Mouse (Mus musculus): Measurements from ENCODE around the gene Gm9913. TPM values are rescaled to one million over a fixed set of nuclear protein-coding genes. Genes with fewer than 3 reads are reported as not detected.

The Gm9913 gene
- polyA plus RNA-seq, 2 experiments, result 0.19 to 0.40 TPM

DNA sequence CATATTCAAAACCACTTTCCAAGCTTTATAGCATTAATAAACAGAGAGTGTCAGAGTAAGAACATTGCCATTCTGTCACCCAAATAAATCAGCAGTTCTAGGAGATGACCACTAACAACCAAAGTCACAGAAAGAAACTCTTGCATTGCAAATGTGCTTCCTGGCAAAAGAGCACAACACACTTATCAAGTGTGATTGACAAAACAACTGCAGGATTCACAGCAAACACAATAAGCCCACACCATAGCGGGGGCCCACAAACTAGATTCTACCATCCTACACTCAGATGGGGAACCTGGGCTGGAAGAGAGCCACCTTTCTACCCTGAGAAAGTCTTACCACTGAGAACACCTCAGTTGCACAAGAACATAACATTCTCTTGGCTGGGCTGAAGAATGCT lies 14.9 kb upstream of the Gm9913 start:
- H3K4me1 ChIP-seq (ENCODE audit: control insufficient read depth, insufficient read depth, low read length), result peaks cover 11% of the 10 kb centered on the region
- H3K27ac ChIP-seq (replicated peaks; ENCODE audit: low read depth, low read length), result no peak overlapping the region
- no peak overlapping the region for H3K4me3 ChIP-seq (replicated peaks; ENCODE audit: low read length)
- ATAC-seq (ENCODE audit: low FRiP score, low read depth) (no peak), DNase-seq (ENCODE audit: low spot score) (no peak)
- peaks cover 12% of the 10 kb centered on the region; the same call in 1 of the 2 replicates for H3K27me3 ChIP-seq (ENCODE audit: control insufficient read depth, insufficient read depth, low read length)
- WGBS, result 100% methylated on average over 1 of the region's 1 CpGs
- H3K9ac ChIP-seq (ENCODE audit: low read depth, low read length, severe bottlenecking), result no peak overlapping the region
- peaks cover 6% of the 10 kb centered on the region; the same call in 1 of the 2 replicates for H3K36me3 ChIP-seq (ENCODE audit: control insufficient read depth, insufficient read depth, low read length)
- no peak for TF ChIP-seq POLR2A (IDR thresholded peaks at IDR 0.05; ENCODE audit: borderline replicate concordance, extremely low read depth, insufficient read depth, insufficient read length)
- no peaks in the 10 kb centered on the region for H3K9me3 ChIP-seq (ENCODE audit: control insufficient read depth, low read length)
- no peak overlapping the region for H3K4me2 ChIP-seq (replicated peaks; ENCODE audit: low read depth, low read length, severe bottlenecking)

DNA sequence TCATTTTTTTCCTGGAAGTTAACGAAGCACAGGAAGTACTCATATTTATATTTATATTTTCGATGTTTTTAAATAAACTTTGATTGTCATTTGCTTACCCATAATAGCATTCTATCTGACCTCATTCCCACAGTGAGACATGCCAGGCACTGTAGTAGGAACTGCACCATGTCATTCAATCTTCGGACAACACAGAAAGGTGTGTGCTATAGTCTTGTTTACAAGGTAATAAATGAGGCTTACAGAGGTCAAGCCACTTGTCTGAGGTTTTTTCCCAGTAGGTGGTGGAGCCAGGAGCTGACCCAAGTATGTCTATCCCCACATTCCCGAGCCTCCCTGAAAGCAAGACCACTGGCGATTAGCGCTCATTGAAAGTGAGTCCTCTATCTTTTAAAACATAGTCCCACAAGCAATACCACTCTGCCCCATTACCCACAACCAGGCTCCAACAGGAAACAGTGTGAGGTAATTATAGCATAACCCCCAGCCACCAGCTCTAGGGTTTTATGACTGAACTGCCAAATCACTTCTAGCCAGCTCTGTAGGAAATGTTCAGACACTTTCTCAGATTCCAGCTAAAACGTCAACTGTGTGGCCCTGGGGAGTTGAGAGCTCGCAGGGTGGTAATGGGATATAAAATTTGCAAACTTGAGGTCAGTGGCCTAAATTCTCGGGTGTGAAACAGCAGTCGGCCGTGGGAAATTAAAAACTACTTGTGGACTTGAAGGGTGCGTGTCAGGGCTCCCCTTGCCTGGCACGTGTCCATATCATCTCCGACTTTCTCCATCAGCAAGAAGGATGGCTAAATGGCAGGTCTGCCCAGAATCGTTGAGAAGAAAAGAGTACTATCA lies 12.6 kb upstream of the Gm9913 start:
- peak; percentile 66; the same call in 1 of the 2 replicates for ATAC-seq (ENCODE audit: low FRiP score, low read depth)
- peak; percentile 32 for DNase-seq (ENCODE audit: low spot score)

DNA sequence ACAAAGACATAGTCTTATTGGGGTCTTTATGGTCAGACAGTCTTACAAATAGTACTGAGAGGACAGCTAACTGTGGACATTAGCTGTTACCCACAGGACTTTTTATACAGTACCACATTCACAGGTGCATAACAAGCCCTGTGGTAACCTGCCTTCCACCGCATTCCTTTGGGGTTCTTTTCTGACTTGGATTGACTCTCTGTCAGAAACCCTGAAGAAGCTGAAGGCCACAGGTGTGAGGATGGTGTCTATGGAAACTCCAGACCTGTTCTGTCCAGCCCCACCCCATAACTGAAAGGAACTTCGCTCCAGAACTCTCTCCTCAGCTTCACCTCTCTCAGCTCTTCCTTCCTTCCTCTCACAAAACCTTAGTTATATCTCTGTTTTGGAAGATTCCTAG lies 10.6 kb upstream of the Gm9913 start:
- DNase-seq (ENCODE audit: low spot score) (no peak), ATAC-seq (ENCODE audit: low FRiP score, low read depth) (no peak)
- Histone ChIP-seq H3K36me3 (ENCODE audit: control insufficient read depth, insufficient read depth, low read length) (peaks cover 27% of the 10 kb centered on the region), H3K9me3 (ENCODE audit: control insufficient read depth, low read length) (no peaks in the 10 kb centered on the region), H3K4me1 (ENCODE audit: control insufficient read depth, insufficient read depth, low read length) (peaks cover 11% of the 10 kb centered on the region), H3K27ac (replicated peaks; ENCODE audit: low read depth, low read length) (no peak overlapping the region), H3K4me3 (replicated peaks; ENCODE audit: low read length) (no peak overlapping the region), H3K27me3 (ENCODE audit: control insufficient read depth, insufficient read depth, low read length) (peaks cover 12% of the 10 kb centered on the region; the same call in 1 of the 2 replicates), H3K4me2 (replicated peaks; ENCODE audit: low read depth, low read length, severe bottlenecking) (no peak overlapping the region), H3K9ac (ENCODE audit: low read depth, low read length, severe bottlenecking) (no peak overlapping the region)
- 95% methylated on average over 2 of the region's 2 CpGs for WGBS
- no peak for TF ChIP-seq POLR2A (IDR thresholded peaks at IDR 0.05; ENCODE audit: borderline replicate concordance, extremely low read depth, insufficient read depth, insufficient read length)

More for the DNA sequence above, 12.6 kb upstream of the Gm9913 start:
- peaks cover 12% of the 10 kb centered on the region; the same call in 1 of the 2 replicates for H3K27me3 ChIP-seq (ENCODE audit: control insufficient read depth, insufficient read depth, low read length)
- peaks cover 11% of the 10 kb centered on the region for H3K4me1 ChIP-seq (ENCODE audit: control insufficient read depth, insufficient read depth, low read length)
- no peak for TF ChIP-seq POLR2A (IDR thresholded peaks at IDR 0.05; ENCODE audit: borderline replicate concordance, extremely low read depth, insufficient read depth, insufficient read length)
- no peak overlapping the region for H3K4me3 ChIP-seq (replicated peaks; ENCODE audit: low read length)
- no peak overlapping the region for H3K9ac ChIP-seq (ENCODE audit: low read depth, low read length, severe bottlenecking)
- H3K36me3 ChIP-seq (ENCODE audit: control insufficient read depth, insufficient read depth, low read length), result peaks cover 21% of the 10 kb centered on the region; the same call in 1 of the 2 replicates
- peak overlapping the region; percentile 23; the same call in 1 of the 2 replicates for H3K4me2 ChIP-seq (replicated peaks; ENCODE audit: low read depth, low read length, severe bottlenecking)
- 25% methylated on average over 15 of the region's 15 CpGs for WGBS
- no peaks in the 10 kb centered on the region for H3K9me3 ChIP-seq (ENCODE audit: control insufficient read depth, low read length)
- H3K27ac ChIP-seq (replicated peaks; ENCODE audit: low read depth, low read length), result no peak overlapping the region

DNA sequence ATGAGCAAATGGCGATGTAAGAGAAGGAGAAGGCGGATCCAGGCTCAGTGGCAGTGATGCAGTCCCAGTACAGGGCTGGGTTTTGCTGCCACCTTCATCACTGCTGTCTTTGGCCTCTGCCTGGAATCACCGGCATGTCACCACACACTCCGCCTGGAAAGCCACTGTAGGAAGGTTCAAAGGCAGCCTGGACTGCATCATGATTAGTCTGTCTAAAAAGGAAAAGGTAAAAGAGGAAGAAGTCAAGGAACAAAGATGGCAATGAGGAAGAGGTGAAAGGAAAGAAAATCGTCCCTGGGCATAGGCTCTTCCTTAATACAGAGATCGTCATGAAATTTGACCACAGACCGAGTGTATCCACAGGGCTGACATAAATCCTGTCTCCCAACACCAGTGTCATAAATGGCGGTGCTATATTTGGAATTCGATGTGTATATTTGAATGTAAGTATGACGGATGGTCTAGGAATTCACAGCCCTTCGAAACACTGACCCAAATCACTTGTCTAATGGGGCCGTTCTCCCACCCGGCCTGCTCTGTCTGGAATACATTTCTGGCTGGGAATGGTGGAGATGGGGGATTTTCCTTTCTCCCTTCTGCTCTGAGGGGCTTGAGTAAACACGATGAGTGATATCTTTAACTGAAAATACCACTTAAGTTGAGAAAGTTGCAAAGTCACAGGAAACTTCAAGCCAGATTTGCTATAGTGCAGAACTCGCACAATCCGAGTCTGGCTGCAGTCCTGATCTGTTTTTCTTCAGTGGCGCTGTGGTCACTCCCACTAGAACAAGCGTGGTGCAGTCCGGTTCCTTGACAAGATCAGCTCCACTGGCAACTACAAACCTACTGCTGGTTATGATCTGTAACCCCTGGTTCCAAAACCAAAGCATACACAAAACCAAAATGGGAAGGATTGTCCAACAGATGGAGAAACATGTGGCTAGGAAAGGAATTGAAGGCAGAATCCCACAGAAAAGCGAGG lies 9.8 kb upstream of the Gm9913 start:
- no peak overlapping the region for H3K4me3 ChIP-seq (replicated peaks; ENCODE audit: low read length)
- DNase-seq (ENCODE audit: low spot score), result no peak
- no peak overlapping the region for H3K4me2 ChIP-seq (replicated peaks; ENCODE audit: low read depth, low read length, severe bottlenecking)
- H3K27me3 ChIP-seq (ENCODE audit: control insufficient read depth, insufficient read depth, low read length), result peaks cover 12% of the 10 kb centered on the region; the same call in 1 of the 2 replicates
- peaks cover 11% of the 10 kb centered on the region for H3K4me1 ChIP-seq (ENCODE audit: control insufficient read depth, insufficient read depth, low read length)
- 84% methylated on average over 20 of the region's 20 CpGs for WGBS
- peaks cover 27% of the 10 kb centered on the region for H3K36me3 ChIP-seq (ENCODE audit: control insufficient read depth, insufficient read depth, low read length)
- H3K9ac ChIP-seq (ENCODE audit: low read depth, low read length, severe bottlenecking), result no peak overlapping the region
- no peak overlapping the region for H3K27ac ChIP-seq (replicated peaks; ENCODE audit: low read depth, low read length)
- no peaks in the 10 kb centered on the region for H3K9me3 ChIP-seq (ENCODE audit: control insufficient read depth, low read length)
- ATAC-seq (ENCODE audit: low FRiP score, low read depth), result no peak
- TF ChIP-seq POLR2A (IDR thresholded peaks at IDR 0.05; ENCODE audit: borderline replicate concordance, extremely low read depth, insufficient read depth, insufficient read length), result no peak

DNA sequence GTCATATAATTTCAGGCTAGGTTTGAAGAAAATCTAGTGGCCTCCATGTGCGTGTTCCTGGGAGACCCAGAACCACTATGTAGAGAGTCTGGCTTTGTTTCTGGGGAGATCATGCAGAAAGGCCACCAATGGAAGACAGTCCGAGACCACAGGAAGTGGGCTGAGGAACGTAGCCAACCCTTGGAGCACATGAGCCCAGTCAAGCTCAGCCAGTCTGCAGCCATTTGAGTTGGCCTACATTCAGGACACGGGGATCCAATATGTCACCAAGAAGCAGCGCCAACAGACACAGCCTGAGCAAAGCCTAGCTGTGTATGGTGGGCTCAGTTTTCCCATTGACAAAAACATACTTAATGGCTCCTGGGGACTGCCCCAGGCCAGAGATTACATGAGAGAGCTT lies 8.2 kb upstream of the Gm9913 start:
- Histone ChIP-seq H3K36me3 (ENCODE audit: control insufficient read depth, insufficient read depth, low read length) (peaks cover 29% of the 10 kb centered on the region), H3K9ac (ENCODE audit: low read depth, low read length, severe bottlenecking) (no peak overlapping the region), H3K4me2 (replicated peaks; ENCODE audit: low read depth, low read length, severe bottlenecking) (no peak overlapping the region), H3K27me3 (ENCODE audit: control insufficient read depth, insufficient read depth, low read length) (peaks cover 12% of the 10 kb centered on the region; the same call in 1 of the 2 replicates), H3K27ac (replicated peaks; ENCODE audit: low read depth, low read length) (no peak overlapping the region), H3K4me1 (ENCODE audit: control insufficient read depth, insufficient read depth, low read length) (peaks cover 11% of the 10 kb centered on the region), H3K4me3 (replicated peaks; ENCODE audit: low read length) (no peak overlapping the region), H3K9me3 (ENCODE audit: control insufficient read depth, low read length) (no peaks in the 10 kb centered on the region)
- DNase-seq (ENCODE audit: low spot score) (no peak), ATAC-seq (ENCODE audit: low FRiP score, low read depth) (no peak)
- 85% methylated on average over 5 of the region's 5 CpGs for WGBS
- no peak for TF ChIP-seq POLR2A (IDR thresholded peaks at IDR 0.05; ENCODE audit: borderline replicate concordance, extremely low read depth, insufficient read depth, insufficient read length)
